Mouse (Mus musculus) heart, embryonic 13.5 days (tissue): ENCODE measurements at regions not wholly inside any gene's neighbourhood (a gene's known extent, or its start where the extent isn't known, plus 50 kb on each side); places are given as distances from the start of the nearest gene placed in this dataset.

Source experiments
- ATAC-seq: fragments of 200-750 bp; cut with Nextera tagmentation; 2 replicates; pipeline ENCODE4 v1.8.0; 2017; ENCODE audit warnings: moderate TSS enrichment; ENCODE audit not compliant: insufficient number of reproducible peaks, low FRiP score, low TSS enrichment; ENCODE audit errors: extremely low read depth
- H3K27ac ChIP-seq: fragments of 300-500 bp; sonication (generic); replicated peaks from 2 replicates; pipeline ENCODE4 v1.5.1; 2015; ENCODE audit warnings: moderate library complexity, mild to moderate bottlenecking, inconsistent platforms
- H3K27me3 ChIP-seq: fragments of 300-500 bp; sonication (generic); replicated peaks from 2 replicates; pipeline ENCODE4 v1.6.1; 2015; ENCODE audit warnings: mild to moderate bottlenecking, inconsistent platforms
- H3K36me3 ChIP-seq: fragments of 300-500 bp; sonication (generic); 2 replicates; pipeline ENCODE4 v1.6.1; 2015; ENCODE audit warnings: mild to moderate bottlenecking, inconsistent platforms
- H3K4me1 ChIP-seq: fragments of 300-500 bp; sonication (generic); 2 replicates; pipeline ENCODE4 v1.6.1; 2015; ENCODE audit warnings: inconsistent platforms
- H3K4me2 ChIP-seq: fragments of 300-500 bp; sonication (generic); 2 replicates; pipeline ENCODE4 v1.6.1; 2015; ENCODE audit warnings: inconsistent platforms, mild to moderate bottlenecking, moderate library complexity
- H3K4me3 ChIP-seq: fragments of 300-500 bp; sonication (generic); 2 replicates; pipeline ENCODE4 v1.5.1; 2015; ENCODE audit warnings: moderate library complexity, mild to moderate bottlenecking, inconsistent platforms
- H3K9ac ChIP-seq: fragments of 300-500 bp; sonication (generic); 2 replicates; pipeline ENCODE4 v1.6.1; 2015; ENCODE audit warnings: inconsistent platforms, mild to moderate bottlenecking, moderate library complexity
- H3K9me3 ChIP-seq: fragments of 300-500 bp; sonication (generic); 2 replicates; pipeline ENCODE4 v1.6.1; 2016; ENCODE audit warnings: inconsistent platforms
- WGBS: fragments of 180-500 bp; shearing (Covaris S2); methylation state at CpG from one replicate; pipeline ENCODE4 v1.1.7; 2015; ENCODE audit warnings: mixed read lengths; 5-methylcytosine and 5-hydroxymethylcytosine counted together

DNA sequence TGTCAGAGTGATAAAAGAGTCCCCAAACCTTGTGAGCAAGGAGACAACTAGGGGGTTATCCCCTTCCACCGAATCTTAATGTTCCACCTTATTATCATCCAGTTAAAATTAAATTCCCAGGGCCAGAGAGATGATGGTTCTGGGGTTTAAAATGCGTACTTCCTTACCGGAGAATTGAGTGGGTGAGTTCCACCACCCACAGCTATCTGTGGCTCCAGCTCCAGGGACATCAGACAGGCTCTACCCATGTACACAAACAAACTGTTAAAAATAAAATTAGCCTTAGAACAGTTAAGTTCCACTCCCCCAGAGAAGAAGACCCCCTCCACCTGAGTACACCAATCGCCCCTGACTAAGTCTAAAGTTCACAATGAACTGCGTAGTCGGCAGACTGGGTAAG is 52.0 kb upstream of the Mgat5 start:
- no peak overlapping the region for H3K27ac ChIP-seq
- WGBS, result 78% methylated on average over 6 of the region's 6 CpGs
- H3K4me1 ChIP-seq, result no peaks in the 10 kb centered on the region
- H3K36me3 ChIP-seq, result no peaks in the 10 kb centered on the region
- H3K4me3 ChIP-seq, result no peak overlapping the region
- no peak for ATAC-seq
- H3K9me3 ChIP-seq, result no peaks in the 10 kb centered on the region
- no peak overlapping the region for H3K4me2 ChIP-seq
- H3K27me3 ChIP-seq, result no peaks in the 10 kb centered on the region
- H3K9ac ChIP-seq, result no peak overlapping the region

DNA sequence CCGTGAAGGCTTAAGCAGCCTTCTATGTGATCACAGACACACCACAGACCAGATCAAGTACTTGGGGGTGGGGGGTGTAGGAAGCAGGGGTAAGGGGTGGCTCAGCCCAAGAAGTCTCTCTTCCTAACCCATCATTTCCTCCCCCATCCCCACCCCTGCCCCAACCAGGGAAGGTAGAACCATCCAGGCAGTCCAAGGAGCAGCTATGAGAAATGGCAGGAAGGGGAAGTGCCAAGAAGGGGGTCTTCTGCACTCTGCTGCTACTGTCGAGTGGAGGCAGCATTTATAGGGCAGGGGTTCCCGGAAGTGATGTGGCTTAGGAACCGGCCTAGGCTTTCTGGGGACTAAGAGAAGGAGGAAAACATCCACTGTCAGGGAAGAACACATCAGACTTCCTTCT is 69.3 kb upstream of the Mgat5 start:
- Histone ChIP-seq H3K4me3 (no peak overlapping the region), H3K36me3 (no peaks in the 10 kb centered on the region), H3K9me3 (no peaks in the 10 kb centered on the region), H3K27me3 (no peaks in the 10 kb centered on the region), H3K4me1 (no peaks in the 10 kb centered on the region), H3K9ac (no peak overlapping the region), H3K4me2 (no peak overlapping the region), H3K27ac (no peak overlapping the region)
- WGBS, result 69% methylated on average over 4 of the region's 4 CpGs
- no peak for ATAC-seq

DNA sequence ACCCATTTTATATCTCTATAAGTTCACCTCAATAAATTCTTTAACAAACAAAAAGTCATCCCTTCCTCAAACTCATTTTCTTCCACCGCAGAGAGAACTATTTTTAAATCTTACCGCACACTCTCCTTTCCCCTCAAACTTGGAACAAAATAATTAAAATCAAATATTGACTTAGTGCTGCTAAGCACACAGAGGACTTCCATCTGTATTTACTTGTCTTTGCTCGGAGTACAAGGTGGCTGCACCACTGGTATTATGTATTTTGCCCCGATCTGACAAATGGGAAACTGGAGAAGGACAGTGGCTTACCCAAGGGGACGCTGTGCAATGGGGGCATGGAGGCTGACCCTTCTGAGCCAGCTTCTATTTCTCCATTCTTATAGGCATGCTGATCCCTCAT is 72.9 kb upstream of the Mgat5 start:
- Histone ChIP-seq H3K4me2 (no peak overlapping the region), H3K4me1 (no peaks in the 10 kb centered on the region), H3K27me3 (no peaks in the 10 kb centered on the region), H3K9me3 (no peaks in the 10 kb centered on the region), H3K9ac (no peak overlapping the region), H3K36me3 (no peaks in the 10 kb centered on the region), H3K27ac (no peak overlapping the region), H3K4me3 (no peak overlapping the region)
- no peak for ATAC-seq
- 76% methylated on average over 5 of the region's 5 CpGs for WGBS

DNA sequence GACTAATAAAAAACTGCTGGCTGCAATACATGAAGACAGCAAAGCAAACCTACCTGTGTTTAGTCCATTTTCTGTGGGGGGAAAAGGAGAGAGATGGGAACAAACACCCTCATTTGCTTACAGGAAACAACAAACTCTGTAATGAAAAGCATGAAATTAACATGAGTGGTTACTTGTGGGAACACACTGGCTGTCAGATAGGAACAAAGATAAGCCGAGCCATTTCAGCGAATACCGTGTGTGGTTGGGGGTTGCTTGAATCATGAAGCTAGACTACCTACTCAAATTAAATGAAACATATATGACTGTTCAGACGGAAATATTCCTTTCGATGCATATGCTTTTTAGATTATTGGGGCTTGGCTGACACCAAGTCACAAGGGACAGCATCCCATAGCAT is 80.0 kb upstream of the Mgat5 start:
- H3K36me3 ChIP-seq, result no peaks in the 10 kb centered on the region
- H3K4me2 ChIP-seq, result no peak overlapping the region
- H3K9me3 ChIP-seq, result no peaks in the 10 kb centered on the region
- no peak overlapping the region for H3K4me3 ChIP-seq
- WGBS, result 83% methylated on average over 5 of the region's 5 CpGs
- no peak for ATAC-seq
- H3K27me3 ChIP-seq, result no peaks in the 10 kb centered on the region
- no peak overlapping the region for H3K27ac ChIP-seq
- no peak overlapping the region for H3K9ac ChIP-seq
- no peaks in the 10 kb centered on the region for H3K4me1 ChIP-seq

DNA sequence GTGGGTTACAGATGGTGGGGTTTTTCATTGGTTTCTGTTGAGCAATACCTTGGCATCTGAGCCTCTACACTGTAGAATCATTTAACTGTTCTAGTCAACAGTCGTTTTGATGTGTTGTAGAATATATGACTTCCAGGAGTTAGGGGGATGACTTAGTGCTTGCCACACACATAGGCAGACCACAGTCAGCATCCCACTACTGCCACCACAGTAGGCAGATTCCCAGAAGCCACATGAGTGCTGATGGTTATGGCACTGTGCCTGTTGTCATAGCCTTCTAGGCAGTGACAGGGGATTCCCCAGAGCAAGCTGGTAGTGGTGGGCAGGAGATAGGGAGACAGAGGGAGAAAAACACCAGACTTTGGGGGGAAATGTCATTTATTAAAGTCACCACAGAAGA is 86.8 kb upstream of the Mgat5 start:
- H3K27me3 ChIP-seq, result no peaks in the 10 kb centered on the region
- no peak overlapping the region for H3K27ac ChIP-seq
- no peaks in the 10 kb centered on the region for H3K4me1 ChIP-seq
- no peaks in the 10 kb centered on the region for H3K36me3 ChIP-seq
- H3K9me3 ChIP-seq, result peaks cover 7% of the 10 kb centered on the region; the same call in 1 of the 2 replicates
- H3K4me3 ChIP-seq, result no peak overlapping the region
- H3K4me2 ChIP-seq, result no peak overlapping the region
- ATAC-seq, result no peak
- H3K9ac ChIP-seq, result no peak overlapping the region
- 59% methylated on average over 1 of the region's 1 CpGs for WGBS

DNA sequence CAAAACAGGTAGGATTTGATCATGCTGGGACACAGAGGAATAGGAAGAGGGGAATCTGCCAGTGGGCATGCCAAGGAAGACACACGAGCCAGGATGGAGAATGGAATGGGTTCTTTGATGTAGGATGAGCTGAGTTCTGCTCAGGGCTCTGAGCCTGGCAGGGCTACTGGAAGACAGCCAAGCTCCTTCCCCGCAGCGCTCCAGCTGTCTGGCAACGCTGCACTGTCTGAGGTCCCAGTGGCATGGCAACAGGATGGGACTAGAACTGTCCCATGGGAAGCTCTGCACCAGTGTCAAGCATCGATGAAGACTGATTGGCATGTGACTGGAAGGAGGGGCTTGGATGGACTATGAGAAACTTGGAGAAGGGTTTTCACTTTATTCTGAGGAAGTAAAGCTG is 97.3 kb upstream of the Mgat5 start:
- 46% methylated on average over 5 of the region's 5 CpGs for WGBS
- Histone ChIP-seq H3K4me1 (peaks cover 14% of the 10 kb centered on the region), H3K27me3 (no peaks in the 10 kb centered on the region), H3K27ac (no peak overlapping the region), H3K9me3 (no peaks in the 10 kb centered on the region), H3K4me3 (no peak overlapping the region), H3K9ac (no peak overlapping the region), H3K36me3 (no peaks in the 10 kb centered on the region), H3K4me2 (no peak overlapping the region)
- ATAC-seq, result no peak

DNA sequence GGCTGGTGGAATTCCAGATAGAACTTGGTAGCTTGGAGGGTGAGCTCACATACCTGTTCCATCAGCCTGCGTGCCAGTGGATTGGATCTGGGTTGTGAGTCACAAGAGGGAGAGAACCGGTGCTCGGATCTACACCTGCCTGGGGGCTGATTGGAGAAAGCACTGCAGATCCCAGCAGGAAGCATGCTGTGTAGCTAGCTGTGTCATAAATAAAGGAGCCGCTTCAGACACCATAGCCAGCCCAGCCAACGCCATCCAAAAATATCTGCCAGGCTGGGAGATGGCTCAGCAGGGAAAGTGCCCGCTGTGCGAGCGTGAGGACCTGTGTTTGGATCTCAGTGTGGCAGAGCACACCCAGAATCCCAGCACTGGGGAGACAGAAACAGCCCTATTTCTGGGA is 99.0 kb upstream of the Mgat5 start:
- 70% methylated on average over 8 of the region's 8 CpGs for WGBS
- Histone ChIP-seq H3K4me3 (no peak overlapping the region), H3K4me1 (peaks cover 14% of the 10 kb centered on the region), H3K36me3 (no peaks in the 10 kb centered on the region), H3K9ac (no peak overlapping the region), H3K27ac (no peak overlapping the region), H3K4me2 (no peak overlapping the region), H3K9me3 (peaks cover 7% of the 10 kb centered on the region; the same call in 1 of the 2 replicates), H3K27me3 (no peaks in the 10 kb centered on the region)
- ATAC-seq, result no peak

DNA sequence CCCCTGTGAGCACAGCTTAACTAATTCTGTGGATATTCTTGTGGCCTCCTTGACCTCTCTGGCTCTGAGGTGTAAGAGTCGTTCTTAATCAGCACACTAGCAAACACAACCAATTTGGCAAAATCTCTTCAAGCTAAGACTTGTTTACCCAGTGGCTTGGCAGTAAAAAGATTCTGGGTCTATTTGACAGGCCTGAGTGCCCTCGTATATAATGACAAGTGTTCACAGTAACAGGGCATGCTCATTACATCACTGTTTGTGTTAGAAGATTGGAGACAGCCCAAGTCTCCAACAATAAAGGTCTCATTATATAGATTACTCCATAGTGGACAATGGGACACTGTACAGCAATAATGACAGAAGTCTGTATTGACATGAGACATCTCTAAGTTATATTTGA is 101.2 kb upstream of the Mgat5 start:
- Histone ChIP-seq H3K9me3 (peaks cover 7% of the 10 kb centered on the region; the same call in 1 of the 2 replicates), H3K4me1 (peaks cover 9% of the 10 kb centered on the region), H3K9ac (no peak overlapping the region), H3K36me3 (no peaks in the 10 kb centered on the region), H3K4me2 (no peak overlapping the region), H3K27me3 (no peaks in the 10 kb centered on the region), H3K27ac (no peak overlapping the region), H3K4me3 (no peak overlapping the region)
- no peak for ATAC-seq
- WGBS, result 51% methylated on average over 2 of the region's 2 CpGs

DNA sequence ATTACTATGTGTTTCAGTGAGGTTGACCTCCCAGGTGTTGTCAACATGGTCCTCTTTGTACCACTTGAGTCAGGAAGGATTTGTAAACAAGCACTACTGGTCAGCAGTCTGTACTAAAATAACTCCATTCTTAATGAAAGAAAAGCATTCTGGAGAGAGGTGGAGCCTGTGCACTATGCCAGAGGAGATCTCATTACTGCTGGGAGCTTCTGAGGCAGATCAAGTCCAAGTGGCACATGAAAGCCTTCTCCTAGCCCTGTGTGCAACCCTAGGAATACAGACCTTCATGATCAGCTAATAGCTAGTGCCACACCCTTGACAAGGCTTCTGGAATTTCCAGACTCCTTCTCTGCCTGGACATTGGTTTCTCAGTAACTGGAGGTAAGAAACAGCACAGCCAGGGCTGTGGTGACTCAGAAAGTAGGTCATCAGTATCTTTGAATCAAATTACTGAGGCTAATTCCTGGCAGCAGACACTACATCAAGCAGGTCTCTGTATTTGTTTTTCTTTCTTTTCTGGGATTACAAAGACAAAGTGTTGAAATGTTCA is 105.9 kb upstream of the Mgat5 start:
- H3K4me1 ChIP-seq, result no peaks in the 10 kb centered on the region
- H3K9ac ChIP-seq, result no peak overlapping the region
- H3K4me2 ChIP-seq, result no peak overlapping the region
- no peak for ATAC-seq
- no peaks in the 10 kb centered on the region for H3K27me3 ChIP-seq
- no peak overlapping the region for H3K27ac ChIP-seq
- peaks cover 7% of the 10 kb centered on the region; the same call in 1 of the 2 replicates for H3K9me3 ChIP-seq
- no peak overlapping the region for H3K4me3 ChIP-seq
- H3K36me3 ChIP-seq, result no peaks in the 10 kb centered on the region

DNA sequence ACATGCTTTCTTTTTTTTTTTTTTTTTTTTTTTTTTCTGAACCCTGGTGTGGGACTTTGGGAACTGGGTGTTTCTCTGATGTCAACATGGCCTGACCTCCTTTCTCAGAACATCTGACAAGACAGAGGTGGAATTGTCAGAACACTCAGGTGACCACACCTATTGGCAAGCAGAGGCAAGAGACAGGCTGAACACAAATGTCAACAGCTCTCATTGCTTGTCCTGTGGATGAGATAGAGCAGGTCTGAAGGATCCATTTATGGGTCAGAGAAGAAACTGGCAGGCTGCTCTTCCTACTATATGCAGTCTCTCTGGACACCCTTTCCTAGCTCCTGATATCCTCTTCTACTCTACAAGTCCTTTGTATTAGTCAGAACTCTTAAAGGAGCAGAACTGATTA is 117.2 kb upstream of the Mgat5 start:
- ATAC-seq, result no peak
- H3K9me3 ChIP-seq, result no peaks in the 10 kb centered on the region

DNA sequence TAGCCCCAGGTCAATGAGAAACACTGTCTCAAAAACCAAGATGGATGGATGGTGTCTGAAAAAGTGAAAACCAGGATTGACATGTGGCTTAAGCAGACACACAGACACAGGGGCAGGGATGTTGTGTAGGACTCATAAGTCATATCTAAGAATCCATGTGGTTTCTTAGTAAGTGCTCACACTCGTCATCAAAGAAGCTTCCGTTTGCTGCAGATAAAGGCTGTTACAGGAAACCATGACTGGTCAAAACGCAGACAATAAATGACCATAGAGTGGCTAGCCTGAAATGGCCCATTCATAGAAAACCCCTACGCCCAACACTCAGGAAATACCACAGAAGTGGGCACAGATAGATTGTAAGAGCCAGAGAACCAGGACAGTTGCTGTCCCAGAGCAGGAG is 118.8 kb upstream of the Mgat5 start:
- no peak overlapping the region for H3K4me3 ChIP-seq
- H3K27ac ChIP-seq, result no peak overlapping the region
- no peaks in the 10 kb centered on the region for H3K36me3 ChIP-seq
- no peaks in the 10 kb centered on the region for H3K9me3 ChIP-seq
- ATAC-seq, result no peak
- H3K4me1 ChIP-seq, result no peaks in the 10 kb centered on the region
- H3K27me3 ChIP-seq, result no peaks in the 10 kb centered on the region
- WGBS, result 48% methylated on average over 4 of the region's 4 CpGs
- H3K9ac ChIP-seq, result no peak overlapping the region
- no peak overlapping the region for H3K4me2 ChIP-seq

More for the DNA sequence above, 117.2 kb upstream of the Mgat5 start:
- Histone ChIP-seq H3K4me3 (no peak overlapping the region), H3K36me3 (no peaks in the 10 kb centered on the region), H3K27ac (no peak overlapping the region), H3K9ac (no peak overlapping the region), H3K4me1 (no peaks in the 10 kb centered on the region), H3K4me2 (no peak overlapping the region), H3K27me3 (no peaks in the 10 kb centered on the region)

DNA sequence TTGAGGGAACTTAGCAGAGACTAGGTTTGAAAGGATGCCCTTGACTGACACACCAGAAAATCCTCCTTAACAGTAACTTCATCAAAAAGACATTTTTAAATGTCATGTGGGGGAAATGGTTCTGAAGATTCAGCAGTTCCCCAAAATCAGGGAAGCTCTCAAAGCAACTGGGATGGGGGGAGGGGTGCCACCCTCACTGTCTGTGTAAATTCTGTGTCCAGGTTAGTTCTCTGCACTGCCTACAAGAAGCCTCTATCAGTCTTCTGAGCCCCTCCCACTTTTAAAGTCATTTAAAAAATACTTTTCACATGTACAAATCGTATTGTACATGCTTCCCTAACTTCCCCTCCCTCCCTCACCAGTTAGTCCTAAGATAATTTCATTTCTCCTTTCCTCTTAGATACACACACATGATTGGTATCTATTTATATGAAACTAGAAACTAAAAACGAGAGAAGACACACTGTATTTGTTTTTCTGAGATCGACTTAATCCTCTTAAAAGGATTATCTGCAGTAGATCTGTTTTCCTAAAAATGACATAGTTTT is 121.0 kb upstream of the Mgat5 start:
- 60% methylated on average over 3 of the region's 3 CpGs for WGBS
- Histone ChIP-seq H3K9ac (no peak overlapping the region), H3K4me2 (no peak overlapping the region), H3K36me3 (no peaks in the 10 kb centered on the region), H3K27me3 (no peaks in the 10 kb centered on the region), H3K9me3 (0 out of 2 replicates have a peak, but pooled peaks cover 2% of the 10 kb centered on the region), H3K27ac (no peak overlapping the region), H3K4me1 (no peaks in the 10 kb centered on the region), H3K4me3 (no peak overlapping the region)
- ATAC-seq, result no peak
